8 mouse cellular contexts compared by ENCODE assay signal in the genomic region with DNA sequence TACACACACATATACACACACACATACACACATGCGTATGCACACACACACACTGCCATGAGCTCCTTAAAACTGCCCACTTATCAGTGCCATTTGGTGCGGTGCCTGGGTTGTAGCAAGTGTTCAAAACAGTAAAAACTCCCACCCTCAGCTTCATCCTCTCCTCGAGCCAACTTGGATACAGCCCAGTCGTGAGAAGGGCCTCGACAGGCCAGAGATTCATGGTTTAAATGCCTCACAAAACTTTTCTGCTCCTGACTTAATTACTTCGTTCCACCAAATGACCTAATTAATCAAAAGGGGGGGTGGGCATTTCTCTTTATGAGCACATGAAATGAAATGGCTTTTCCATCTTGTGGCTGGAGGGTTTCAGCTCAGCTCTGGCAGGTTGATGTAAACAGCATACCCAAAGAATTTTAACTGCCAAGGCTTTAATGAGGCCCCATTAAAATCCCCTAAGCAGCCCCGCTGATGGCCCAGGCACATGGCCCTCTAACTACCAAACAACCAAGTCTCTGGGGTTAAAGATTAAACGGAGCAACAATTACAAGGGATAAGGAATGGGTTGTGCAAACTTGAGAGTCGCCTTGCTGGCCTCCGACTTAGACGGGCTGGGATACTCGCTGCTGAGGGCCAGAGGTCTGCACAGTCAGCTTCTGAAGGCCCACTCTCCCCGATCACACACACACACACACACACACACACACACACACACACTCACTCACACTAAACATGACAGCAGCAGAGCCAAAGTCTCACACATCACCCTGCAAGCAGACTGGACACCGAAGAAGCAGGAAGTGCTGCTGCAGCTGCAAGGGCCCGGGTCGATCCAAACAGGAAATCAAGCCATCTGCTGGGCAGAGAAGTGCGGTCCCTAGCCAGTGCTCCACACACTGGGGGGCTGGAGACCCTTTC. TPM values are rescaled to one million over a fixed set of nuclear protein-coding genes. Genes with fewer than 3 reads are reported as not detected.
DNase-seq lines count a peak whose midpoint lies in the region; ATAC-seq and TF ChIP-seq lines count a peak whose summit lies in the region.

No protein-coding gene starts in this region.

- H3K4me3 ChIP-seq in hindbrain, embryonic 10.5 days = no peak overlapping the region
- no peak overlapping the region for H3K4me3 ChIP-seq in hindbrain, embryonic 12.5 days
- H3K4me3 ChIP-seq in intestine, embryonic 16.5 days (ENCODE audit: low read length) = no peak overlapping the region
- no peak overlapping the region for H3K4me3 ChIP-seq in liver, embryonic 14.5 days (ENCODE audit: insufficient read depth in 1 of 2, low read depth in 2 of 2, low read length in 2 of 2)
- no peak overlapping the region for H3K4me3 ChIP-seq in stomach, embryonic 14.5 days (ENCODE audit: low read depth, low read length)

- peaks cover 4% of the 10 kb centered on the region for H3K9me3 ChIP-seq in hindbrain, embryonic 10.5 days
- H3K9me3 ChIP-seq in hindbrain, embryonic 12.5 days (replicated peaks) = 0 out of 2 replicates have a peak, but pooled peaks cover 3% of the 10 kb centered on the region
- peaks cover 4% of the 10 kb centered on the region; the same call in 1 of the 2 replicates for H3K9me3 ChIP-seq in intestine, embryonic 16.5 days (ENCODE audit: control insufficient read depth, low read length)
- no peaks in the 10 kb centered on the region for H3K9me3 ChIP-seq in liver, embryonic 14.5 days (ENCODE audit: control insufficient read depth, low read length)
- H3K9me3 ChIP-seq in stomach, embryonic 14.5 days (ENCODE audit: control insufficient read depth, low read depth, low read length) = no peaks in the 10 kb centered on the region

- peaks cover 4% of the 10 kb centered on the region; the same call in 1 of the 2 replicates for H3K4me1 ChIP-seq in hindbrain, embryonic 10.5 days (replicated peaks)
- peaks cover 4% of the 10 kb centered on the region for H3K4me1 ChIP-seq in hindbrain, embryonic 12.5 days
- peaks cover 15% of the 10 kb centered on the region for H3K4me1 ChIP-seq in intestine, embryonic 16.5 days (ENCODE audit: control insufficient read depth, insufficient read depth, low read length)
- peaks cover 0 to 8% of the 10 kb centered on the region in 2 experiments; a peak in 2 of 4 replicates for H3K4me1 ChIP-seq in liver, embryonic 14.5 days (replicated peaks; ENCODE audit: control insufficient read depth in 2 of 2, insufficient read depth in 2 of 2, low read length in 1 of 2)
- peaks cover 14% of the 10 kb centered on the region; the same call in 1 of the 2 replicates for H3K4me1 ChIP-seq in stomach, embryonic 14.5 days (ENCODE audit: control insufficient read depth, insufficient read depth, low read length)

- DNase-seq in hindbrain, embryonic 10.5 days (ENCODE audit: low spot score) = peak; percentile 41
- DNase-seq in liver, embryonic 14.5 days (ENCODE audit: low read depth in 3 of 3, low spot score in 3 of 3) = no peak
- no peak for DNase-seq in spleen, postnatal 14 days (ENCODE audit: low spot score in 2 of 2)
- DNase-seq in cerebellum, postnatal 14 days = no peak

- ATAC-seq in hindbrain, embryonic 12.5 days (ENCODE audit: low FRiP score) = no peak
- peak; percentile 90 for ATAC-seq in granulocyte monocyte progenitor cell, adult 5-6 weeks (replicated peaks; ENCODE audit: poor library complexity, severe bottlenecking)
- ATAC-seq in intestine, embryonic 16.5 days = peak; percentile 95
- ATAC-seq in liver, embryonic 14.5 days (ENCODE audit: insufficient read depth) = peak; percentile 28; the same call in 1 of the 2 replicates
- ATAC-seq in stomach, embryonic 14.5 days (ENCODE audit: insufficient number of reproducible peaks, insufficient read depth, low FRiP score, low read depth) = peak; percentile 79

- TF ChIP-seq CTCF in liver, embryonic 14.5 days (IDR thresholded peaks at IDR 0.05; ENCODE audit: low read depth) = peak; percentile 9; the same call in 1 of the 2 replicates

- no peak for TF ChIP-seq EP300 in liver, embryonic 14.5 days (IDR thresholded peaks at IDR 0.05; ENCODE audit: low read depth)

- H3K27ac ChIP-seq in hindbrain, embryonic 10.5 days = peak overlapping the region; percentile 5; the same call in 1 of the 2 replicates
- no peak overlapping the region for H3K27ac ChIP-seq in hindbrain, embryonic 12.5 days
- peak overlapping the region; percentile 88 for H3K27ac ChIP-seq in intestine, embryonic 16.5 days (ENCODE audit: low read length)
- no peak overlapping the region for H3K27ac ChIP-seq in liver, embryonic 14.5 days
- H3K27ac ChIP-seq in stomach, embryonic 14.5 days (ENCODE audit: low read length) = peak overlapping the region; percentile 53

- 71% methylated on average over 17 of the region's 17 CpGs for WGBS in hindbrain, embryonic 10.5 days
- 51% methylated on average over 17 of the region's 17 CpGs for WGBS in hindbrain, embryonic 12.5 days
- 9% methylated on average over 17 of the region's 17 CpGs for WGBS in intestine, embryonic 16.5 days
- WGBS in liver, embryonic 14.5 days (ENCODE audit: insufficient replicate concordance) = 29% methylated on average over 17 of the region's 17 CpGs
- WGBS in stomach, embryonic 14.5 days = 5% methylated on average over 17 of the region's 17 CpGs

- no peak overlapping the region for H3K4me2 ChIP-seq in hindbrain, embryonic 12.5 days (replicated peaks)
- H3K4me2 ChIP-seq in intestine, embryonic 16.5 days (ENCODE audit: low read depth, low read length) = peak overlapping the region; percentile 6
- H3K4me2 ChIP-seq in liver, embryonic 14.5 days (ENCODE audit: low read depth) = no peak overlapping the region
- H3K4me2 ChIP-seq in stomach, embryonic 14.5 days (replicated peaks; ENCODE audit: low read depth, low read length) = peak overlapping the region; percentile 16; the same call in 1 of the 2 replicates

- no peaks in the 10 kb centered on the region for H3K27me3 ChIP-seq in hindbrain, embryonic 10.5 days (ENCODE audit: insufficient read depth, poor library complexity, severe bottlenecking)
- H3K27me3 ChIP-seq in hindbrain, embryonic 12.5 days = no peaks in the 10 kb centered on the region
- no peaks in the 10 kb centered on the region for H3K27me3 ChIP-seq in intestine, embryonic 16.5 days (replicated peaks; ENCODE audit: control insufficient read depth, insufficient read depth, low read length)
- H3K27me3 ChIP-seq in liver, embryonic 14.5 days (ENCODE audit: control insufficient read depth, insufficient read depth, low read length) = no peaks in the 10 kb centered on the region
- no peaks in the 10 kb centered on the region for H3K27me3 ChIP-seq in stomach, embryonic 14.5 days (ENCODE audit: control insufficient read depth, insufficient read depth, low read length)

- no peak overlapping the region for H3K9ac ChIP-seq in hindbrain, embryonic 12.5 days
- peak overlapping the region; percentile 34; the same call in 1 of the 2 replicates for H3K9ac ChIP-seq in intestine, embryonic 16.5 days (ENCODE audit: low read depth, low read length)
- no peak overlapping the region for H3K9ac ChIP-seq in liver, embryonic 14.5 days (replicated peaks)
- no peak overlapping the region for H3K9ac ChIP-seq in stomach, embryonic 14.5 days (replicated peaks; ENCODE audit: low read depth, low read length)

- H3K36me3 ChIP-seq in hindbrain, embryonic 10.5 days = peaks cover 8% of the 10 kb centered on the region
- H3K36me3 ChIP-seq in hindbrain, embryonic 12.5 days = peaks cover 9% of the 10 kb centered on the region
- H3K36me3 ChIP-seq in intestine, embryonic 16.5 days (ENCODE audit: control insufficient read depth, insufficient read depth, low read length) = no peaks in the 10 kb centered on the region
- no peaks in the 10 kb centered on the region for H3K36me3 ChIP-seq in liver, embryonic 14.5 days (replicated peaks; ENCODE audit: control insufficient read depth, insufficient read depth, low read depth)
- peaks cover 3% of the 10 kb centered on the region; the same call in 1 of the 2 replicates for H3K36me3 ChIP-seq in stomach, embryonic 14.5 days (ENCODE audit: control insufficient read depth, insufficient read depth, low read length)

RNA-seq across cellular contexts. Expression of gene Klhl3, which starts 55.2 kb away (rescaled TPM):
- polyA plus RNA-seq in hindbrain, embryonic 10.5 days (2016; fragmentation: Nextera tagmentation; extraction: Ambion mirVana) = 1.9 and 3.4 TPM in 2 replicates
- 5.8 and 6.3 TPM in 2 replicates for polyA plus RNA-seq in hindbrain, embryonic 12.5 days (2016; fragmentation: Nextera tagmentation; extraction: Ambion mirVana)
- total RNA-seq in granulocyte monocyte progenitor cell, adult 5-6 weeks (2014; fragmentation: Nextera tagmentation) = 7.4 and 7.8 TPM in 2 replicates
- 4.1 and 4.9 TPM in 2 replicates for total RNA-seq in granulocyte monocyte progenitor cell, adult 5-6 weeks (2017)
- 1.9 and 2.4 TPM in 2 replicates for polyA plus RNA-seq in intestine, embryonic 16.5 days (2015; fragmentation: Nextera tagmentation; extraction: Ambion mirVana)
- 0.42 and 0.44 TPM in 2 replicates for polyA plus RNA-seq in liver, embryonic 14.5 days (2012; rRNA removed)
- polyA plus RNA-seq in liver, embryonic 14.5 days (2014; fragmentation: Nextera tagmentation; extraction: Ambion mirVana) = 0.51 and 0.63 TPM in 2 replicates
- 3.2 and 3.3 TPM in 2 replicates for polyA plus RNA-seq in stomach, embryonic 14.5 days (2014; fragmentation: Nextera tagmentation; extraction: Ambion mirVana)

Comparison
In these comparisons a context has a peak if more than half of its experiments do, and no peak if none do; other contexts are left out.
1. H3K27ac ChIP-seq: peak in hindbrain, embryonic 10.5 days (single experiment), intestine, embryonic 16.5 days (single experiment) and stomach, embryonic 14.5 days (single experiment); none in hindbrain, embryonic 12.5 days (single experiment) and liver, embryonic 14.5 days (single experiment).
2. H3K4me2 ChIP-seq: peak in intestine, embryonic 16.5 days (single experiment) and stomach, embryonic 14.5 days (single experiment); none in hindbrain, embryonic 12.5 days (single experiment) and liver, embryonic 14.5 days (single experiment).